Mouse (Mus musculus): ENCODE data around the gene Olfr1371.
"Not testable (repeated sequence)": the region's sequence is repeated elsewhere in the genome, so short reads cannot be mapped to it uniquely, and the experiment has no call there.

Olfr1371 gene

DNA sequence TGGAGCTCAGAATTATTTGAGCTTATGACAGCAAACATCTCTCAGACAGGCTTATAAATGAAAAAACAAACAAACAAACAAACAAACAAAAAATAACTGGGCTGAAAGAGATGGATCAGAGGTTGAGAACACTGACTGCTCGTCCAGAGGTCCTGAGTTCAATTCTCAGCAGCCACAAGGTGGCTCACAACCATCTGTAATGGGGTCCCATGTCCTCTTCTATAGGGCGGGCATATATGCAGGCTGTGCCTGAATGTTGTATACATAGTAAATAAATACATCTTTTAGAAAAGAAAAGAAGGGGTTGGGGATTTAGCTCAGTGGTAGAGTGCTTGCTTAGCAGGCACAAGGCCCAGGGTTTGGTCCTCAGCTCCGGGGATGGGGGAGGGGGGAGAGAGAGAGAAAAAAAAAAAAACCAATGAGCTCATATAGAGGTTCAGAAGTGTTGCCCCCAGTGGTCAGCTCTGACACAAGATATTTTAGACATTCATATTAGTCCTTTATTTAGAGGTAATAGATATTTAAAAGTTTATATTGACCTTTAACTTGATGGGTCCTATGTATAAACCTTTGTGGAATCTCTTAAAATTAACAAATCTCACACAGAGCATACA is 12.3 kb upstream of the Olfr1371 start:
- DNase-seq (ENCODE audit: low read depth, low spot score): no peak

DNA sequence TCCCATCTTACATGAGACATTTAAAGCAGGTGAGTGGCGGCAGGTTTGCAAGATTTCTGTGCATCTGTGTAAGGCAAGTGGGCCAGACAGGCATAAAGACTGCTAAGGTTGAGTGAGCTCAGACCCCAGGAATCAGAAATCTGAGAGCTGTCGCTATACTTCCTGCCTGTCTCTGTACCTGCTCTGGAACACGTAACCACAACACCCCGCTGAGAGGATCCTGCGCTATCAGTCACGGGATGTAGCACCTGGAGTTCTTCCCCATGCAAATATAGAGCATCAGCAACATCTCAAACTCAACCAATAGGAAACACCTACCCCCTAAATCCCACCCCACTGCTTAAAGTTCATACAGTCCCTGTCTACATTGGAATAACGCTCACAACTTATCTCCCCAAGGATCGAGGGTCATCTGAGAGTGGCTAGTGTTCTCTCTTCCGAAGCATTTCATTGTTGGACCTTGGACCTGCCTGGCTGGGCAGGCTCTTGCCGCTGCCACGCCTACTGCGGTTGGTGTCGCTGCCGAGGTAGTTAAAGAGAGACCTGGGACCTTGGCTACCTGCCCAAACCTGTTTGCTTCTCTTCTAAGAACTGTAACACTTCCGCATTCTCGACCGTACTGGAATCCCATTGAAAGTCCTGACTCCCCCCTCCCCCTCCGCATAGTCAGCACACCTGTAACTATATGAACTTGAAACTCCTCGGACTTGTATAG is 10.3 kb upstream of the Olfr1371 start:
- DNase-seq (ENCODE audit: low read depth, low spot score): no peak

DNA sequence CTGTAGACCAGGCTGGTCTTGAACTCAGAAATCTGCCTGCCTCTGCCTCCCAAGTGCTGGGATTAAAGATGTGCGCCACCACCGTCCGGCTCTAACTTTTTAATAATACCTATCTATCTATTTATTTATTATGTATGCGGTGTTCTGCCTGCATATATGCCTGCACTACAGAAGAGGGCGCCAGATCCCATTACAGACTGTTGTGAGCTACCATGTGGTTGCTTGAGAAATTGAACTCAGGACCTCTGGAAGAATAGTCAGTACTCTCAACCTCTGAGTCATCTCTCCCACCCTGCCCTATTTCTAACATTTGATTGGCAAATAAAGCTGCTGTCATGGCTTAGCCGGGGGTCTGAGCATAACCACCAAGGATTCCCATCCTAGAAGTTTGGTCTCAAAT is 9.1 kb upstream of the Olfr1371 start:
- DNase-seq (ENCODE audit: low read depth, low spot score): no peak

DNA sequence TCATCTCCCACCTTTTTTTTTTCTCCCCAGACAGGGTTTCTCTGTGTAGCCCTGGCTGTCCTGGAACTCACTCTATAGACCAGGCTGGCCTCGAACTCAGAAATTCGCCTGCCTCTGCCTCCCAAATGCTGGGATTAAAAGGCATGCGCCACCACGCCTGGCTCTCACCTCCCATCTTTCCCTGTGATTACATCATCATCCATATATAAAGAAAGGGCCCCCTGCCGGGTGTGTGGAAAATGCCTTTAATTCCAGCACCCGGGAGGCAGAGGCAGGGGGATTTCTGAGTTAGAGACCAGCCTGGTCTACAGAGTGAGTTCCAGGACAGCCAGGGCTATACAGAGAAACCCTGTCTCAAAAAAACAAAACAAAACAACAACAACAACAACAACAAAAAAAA is 8.1 kb upstream of the Olfr1371 start:
- not testable (repeated sequence) for DNase-seq (ENCODE audit: low read depth, low spot score)

DNA sequence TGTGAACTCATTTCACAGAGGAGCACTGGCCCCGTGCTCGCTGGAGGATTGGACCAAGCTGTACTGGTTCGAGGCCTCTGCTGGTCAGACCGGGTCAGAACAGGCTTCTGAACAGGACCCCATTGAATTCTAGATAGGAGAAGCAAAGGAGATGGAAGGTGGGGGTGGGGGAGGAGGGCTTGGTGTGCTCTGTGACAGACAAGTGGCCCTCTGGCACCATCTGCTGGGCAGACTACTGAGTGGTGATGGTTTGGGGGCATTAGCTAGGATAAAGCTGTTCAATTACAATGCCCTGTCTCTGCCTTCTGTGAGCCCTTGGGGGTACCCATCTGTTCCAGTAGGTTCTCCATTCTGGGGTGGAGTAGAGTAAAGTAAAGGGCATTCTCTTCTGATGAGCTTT is 6.5 kb upstream of the Olfr1371 start:
- no peak for DNase-seq (ENCODE audit: low read depth, low spot score)

DNA sequence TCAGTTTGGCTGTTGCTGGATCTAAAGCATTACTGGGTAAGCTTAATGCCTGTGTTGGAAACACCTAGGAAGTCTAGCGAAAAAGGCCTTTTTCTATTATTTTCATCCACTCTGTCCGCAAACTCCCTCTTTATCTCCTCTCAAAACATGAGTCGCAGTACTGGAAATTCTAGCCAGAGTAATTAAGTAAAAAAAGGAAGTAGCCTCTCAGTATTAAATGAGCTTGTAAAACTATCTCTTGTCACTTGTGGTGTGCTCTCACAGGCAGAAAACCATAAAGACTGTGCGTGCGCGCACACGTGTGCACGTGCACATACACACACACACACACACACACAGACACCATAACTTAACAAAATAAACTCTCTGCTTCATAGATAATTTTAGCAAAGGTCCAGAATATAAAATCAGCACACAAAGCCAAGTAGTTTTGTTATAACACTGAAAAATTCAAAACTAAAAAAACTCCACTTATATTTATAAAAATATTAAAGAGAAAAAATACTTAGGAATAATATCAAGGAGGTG is 17.2 kb downstream of the Olfr1371 start:
- not testable (repeated sequence) for DNase-seq (ENCODE audit: low read depth, low spot score)

DNA sequence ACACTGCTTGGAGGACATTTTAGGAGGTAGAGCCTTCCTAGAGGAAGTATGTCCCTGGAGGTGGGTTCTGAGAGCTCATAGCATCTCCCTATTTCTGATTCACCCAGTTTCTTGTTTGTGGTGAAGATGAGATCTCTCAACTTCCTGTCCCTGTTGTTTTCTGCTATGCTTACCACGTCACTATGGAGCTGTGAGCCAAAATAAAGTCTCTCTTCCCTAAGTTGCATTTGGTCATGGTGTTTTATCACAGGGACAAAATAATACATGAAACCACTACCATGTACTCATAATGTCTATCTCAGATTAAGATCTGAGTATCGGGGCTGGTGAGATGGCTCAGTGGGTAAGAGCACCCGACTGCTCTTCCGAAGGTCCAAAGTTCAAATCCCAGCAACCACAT is 33.1 kb downstream of the Olfr1371 start:
- not testable (repeated sequence) for DNase-seq (ENCODE audit: low read depth, low spot score)

DNA sequence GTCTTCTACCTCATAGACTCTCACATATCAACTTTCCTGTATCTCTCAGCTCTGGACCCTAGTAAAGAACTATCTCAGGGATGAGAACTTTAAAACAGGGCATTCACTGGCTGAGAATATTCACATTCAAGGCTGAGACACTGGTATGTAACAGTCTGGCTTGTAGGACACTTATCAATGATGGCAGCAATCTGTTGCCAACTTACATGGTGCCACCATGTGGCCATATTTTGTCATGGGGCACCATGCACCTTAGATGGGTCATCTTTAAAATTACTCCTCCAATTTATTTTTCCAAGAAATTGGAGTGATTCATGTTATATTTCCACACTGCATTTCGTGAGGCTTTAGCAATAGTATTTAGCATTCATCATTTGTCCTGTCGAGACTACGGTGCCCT is 33.9 kb downstream of the Olfr1371 start:
- not testable (repeated sequence) for DNase-seq (ENCODE audit: low read depth, low spot score)

DNA sequence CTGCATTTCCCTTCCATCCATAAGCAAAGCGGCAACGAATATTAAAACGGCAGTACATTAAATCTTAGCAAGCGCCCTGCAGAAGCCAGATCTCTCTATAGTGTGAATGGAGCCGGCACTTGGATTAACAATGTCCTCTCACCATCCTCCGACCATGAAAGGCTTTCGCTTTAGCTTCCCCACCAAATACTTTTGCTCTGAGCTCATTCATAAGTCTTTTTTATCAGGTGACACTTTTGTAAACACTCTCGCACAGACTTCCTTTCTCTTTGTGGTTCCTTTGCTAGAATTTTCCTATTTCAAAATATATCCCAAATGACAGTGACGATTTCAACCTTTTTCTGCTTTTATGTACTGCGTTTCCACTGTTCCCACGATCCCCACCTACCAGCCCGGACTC is 45.3 kb downstream of the Olfr1371 start:
- DNase-seq (ENCODE audit: low read depth, low spot score): no peak

DNA sequence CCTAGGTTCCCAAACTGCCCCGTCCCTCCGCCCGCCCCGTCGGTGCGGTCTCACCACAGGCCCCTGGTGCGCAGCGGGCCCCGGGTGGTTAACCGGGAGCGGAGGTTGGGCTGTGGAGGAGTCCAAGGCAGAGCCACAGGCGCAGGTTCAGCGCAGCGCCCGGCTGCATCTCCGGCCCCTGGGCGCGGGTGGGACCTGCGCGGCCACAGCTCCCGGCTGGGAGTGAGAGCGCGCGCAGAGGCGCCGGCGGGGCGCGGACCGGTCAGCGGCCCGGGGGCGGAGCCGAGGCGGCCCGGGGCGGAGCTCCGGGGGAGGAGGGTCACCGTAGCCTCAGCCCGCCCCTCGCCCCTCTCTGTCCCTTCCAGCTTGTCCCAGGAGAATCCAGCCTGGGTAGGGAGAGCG is 45.9 kb downstream of the Olfr1371 start:
- DNase-seq (ENCODE audit: low read depth, low spot score): not testable (repeated sequence)

DNA sequence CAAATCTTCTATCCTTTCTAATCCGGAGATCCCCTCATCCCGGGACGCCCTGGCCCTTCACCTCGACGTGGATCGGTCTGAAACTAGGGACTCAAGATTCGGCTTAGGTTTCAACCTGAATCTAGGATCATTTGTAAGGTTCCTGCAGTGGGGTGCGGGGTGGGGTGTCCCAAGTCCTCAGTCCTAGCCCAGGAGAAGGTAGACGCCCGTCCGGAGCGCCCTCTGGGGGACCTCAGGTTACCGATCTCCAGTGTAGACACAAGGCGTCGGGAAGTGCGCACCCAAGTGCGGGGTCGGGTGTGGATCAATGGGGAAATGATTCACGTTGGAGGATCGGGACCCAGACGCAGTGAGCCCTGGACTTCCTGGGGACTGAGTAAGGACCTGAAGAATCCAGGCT is 46.7 kb downstream of the Olfr1371 start:
- DNase-seq (ENCODE audit: low read depth, low spot score): no peak

DNA sequence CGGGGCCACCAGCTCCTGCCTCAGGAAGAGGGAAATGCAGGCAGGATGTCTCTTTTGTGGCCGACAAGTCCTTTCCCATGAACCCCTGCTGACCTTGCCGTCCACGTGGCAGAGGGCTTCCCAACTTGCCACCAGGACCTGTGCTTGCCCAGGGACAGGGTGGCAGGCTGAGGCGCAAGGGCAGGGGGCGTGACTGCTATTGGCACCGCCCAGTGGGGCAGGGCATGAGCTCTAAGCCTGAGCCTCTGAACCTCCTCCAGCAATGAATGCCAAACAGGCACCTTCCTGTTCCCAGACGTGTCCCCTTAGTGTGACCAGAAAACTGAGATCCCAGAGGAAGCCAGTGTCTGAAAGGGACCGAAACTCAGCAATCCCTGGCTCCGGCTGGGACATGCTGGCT is 49.9 kb downstream of the Olfr1371 start:
- no peak for DNase-seq (ENCODE audit: low read depth, low spot score)
